Mouse (Mus musculus) right cerebral cortex, postnatal 10 days (tissue): ENCODE measurements around the gene Lonp2.

Experiments used
- DNase-seq, 2 experiments: peaks; one replicate each; pipeline ENCODE4 v3.0.0; 2021; ENCODE audit warnings: low spot score in 2 of 2

The Lonp2 gene

GRCm38 (mm10) chr8:86623551-86623910 is 312 bp upstream of the Lonp2 start:
- no peak for DNase-seq

DNA sequence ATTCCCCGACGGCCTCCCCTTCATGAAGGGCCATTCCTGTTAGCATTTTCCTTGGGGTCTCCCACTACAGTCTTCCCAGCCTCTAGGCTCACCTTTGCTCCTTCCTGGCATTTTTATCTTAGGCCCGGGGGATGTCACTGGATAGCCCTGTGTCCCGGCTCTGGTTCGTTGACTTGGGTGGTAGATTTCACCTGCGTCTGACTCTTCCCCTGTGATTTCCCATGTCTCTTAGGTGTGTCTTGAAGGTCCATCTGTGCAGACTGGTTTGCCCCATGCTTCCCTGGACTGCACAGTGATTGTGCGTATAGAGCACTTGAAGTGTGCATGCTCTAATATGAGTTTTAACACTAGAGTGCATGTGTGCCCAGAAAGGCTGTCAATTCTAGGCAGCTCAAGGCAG is 1.1 kb downstream of the Lonp2 start:
- DNase-seq: no peak

GRCm38 (mm10) chr8:86630212-86630611 is 6.4 kb downstream of the Lonp2 start:
- DNase-seq: no peak

DNA sequence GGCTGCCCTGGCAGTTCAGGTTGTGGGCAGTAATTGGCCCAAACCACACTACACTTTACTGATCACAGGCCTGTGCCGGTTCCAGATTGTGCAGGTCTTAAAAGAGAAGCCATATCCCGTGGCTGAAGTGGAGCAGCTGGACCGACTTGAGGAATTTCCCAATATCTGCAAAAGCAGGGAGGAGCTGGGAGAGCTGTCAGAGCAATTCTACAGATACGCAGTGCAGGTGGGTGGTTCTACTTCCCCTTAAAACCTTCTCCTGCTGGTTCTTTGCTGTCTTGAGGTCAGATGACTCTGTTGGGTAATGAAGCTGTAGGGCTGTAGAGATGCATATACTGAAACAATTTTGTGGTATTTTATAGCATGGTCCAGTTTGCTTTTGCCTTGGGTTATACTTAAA is 7.6 kb downstream of the Lonp2 start:
- DNase-seq: no peak

- DNase-seq: peak in 1 of 2 experiments; percentile 36
These were observed 14.0 kb downstream of the Lonp2 start for GRCm38 (mm10) chr8:86637826-86638225.

DNA sequence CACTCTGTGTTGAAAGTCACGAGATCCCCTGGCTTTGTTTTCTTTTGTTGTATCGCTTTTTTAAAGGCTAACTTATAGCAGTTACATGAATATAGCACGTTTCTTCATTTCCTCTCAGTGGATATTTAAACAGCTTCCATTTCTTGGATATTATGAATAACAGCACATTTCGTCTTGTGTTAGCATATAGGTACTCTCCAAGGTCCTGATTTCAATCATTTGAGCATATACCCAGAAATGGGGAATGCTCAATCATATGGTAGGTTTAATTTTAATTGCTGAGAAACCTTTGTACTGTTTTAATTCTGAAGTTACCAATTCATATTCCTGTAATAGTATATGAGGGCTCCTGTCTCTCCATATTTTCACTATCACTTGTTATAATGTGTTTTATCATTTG is 15.1 kb downstream of the Lonp2 start:
- DNase-seq: no peak

GRCm38 (mm10) chr8:86642682-86643081 is 18.8 kb downstream of the Lonp2 start:
- no peak for DNase-seq

- no peak for DNase-seq
These were observed 20.8 kb downstream of the Lonp2 start for GRCm38 (mm10) chr8:86644661-86645060.

DNA sequence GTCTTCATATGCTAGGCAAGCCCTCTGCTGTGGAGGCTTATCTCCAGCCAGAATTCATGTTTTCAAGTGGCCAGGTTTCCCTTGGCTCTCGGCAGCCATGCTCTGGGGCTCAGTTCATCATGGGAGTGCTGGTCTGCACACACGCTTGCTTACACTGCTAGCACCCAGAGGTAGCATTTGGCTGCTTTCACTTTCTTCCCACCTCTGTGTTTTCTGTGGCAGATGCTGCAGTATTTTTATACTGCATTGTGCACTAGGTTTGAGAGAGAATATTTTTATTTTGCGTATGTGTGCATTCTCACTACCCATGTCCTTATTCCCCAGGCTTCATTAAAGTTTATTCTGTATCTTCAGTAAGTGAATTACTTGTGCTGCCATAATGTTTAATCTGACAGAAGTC is 23.9 kb downstream of the Lonp2 start:
- DNase-seq: no peak

- DNase-seq: peak; percentile 64 to 86
These were observed 27.6 kb downstream of the Lonp2 start for GRCm38 (mm10) chr8:86651416-86651815.

GRCm38 (mm10) chr8:86652546-86652945 is 28.7 kb downstream of the Lonp2 start:
- peak in 1 of 2 experiments; percentile 24 for DNase-seq

GRCm38 (mm10) chr8:86654578-86654977 is 30.7 kb downstream of the Lonp2 start:
- DNase-seq: no peak

DNA sequence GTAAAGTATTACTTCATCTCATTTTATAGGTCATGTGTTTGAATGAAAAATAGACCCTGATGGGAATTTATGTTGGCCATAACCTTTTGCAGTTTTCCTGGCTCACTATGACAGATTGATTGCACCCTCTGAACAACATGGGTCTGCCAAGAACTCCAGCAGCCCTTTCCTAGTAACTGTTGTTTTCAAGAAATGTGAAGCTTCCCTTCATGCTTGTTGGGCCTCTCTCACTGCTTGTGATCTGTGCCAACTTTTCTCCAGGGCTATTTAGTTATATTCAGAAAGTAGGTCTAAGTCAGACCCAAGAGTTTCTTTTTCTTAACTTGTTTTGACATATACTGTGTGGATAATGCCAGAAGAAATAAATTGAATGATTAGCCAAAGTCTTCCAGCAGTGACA is 44.9 kb downstream of the Lonp2 start:
- DNase-seq: no peak

- no peak for DNase-seq
These were observed 45.4 kb downstream of the Lonp2 start for GRCm38 (mm10) chr8:86669259-86669658.

- DNase-seq: no peak
These were observed 62.8 kb downstream of the Lonp2 start for GRCm38 (mm10) chr8:86686629-86687028.

DNA sequence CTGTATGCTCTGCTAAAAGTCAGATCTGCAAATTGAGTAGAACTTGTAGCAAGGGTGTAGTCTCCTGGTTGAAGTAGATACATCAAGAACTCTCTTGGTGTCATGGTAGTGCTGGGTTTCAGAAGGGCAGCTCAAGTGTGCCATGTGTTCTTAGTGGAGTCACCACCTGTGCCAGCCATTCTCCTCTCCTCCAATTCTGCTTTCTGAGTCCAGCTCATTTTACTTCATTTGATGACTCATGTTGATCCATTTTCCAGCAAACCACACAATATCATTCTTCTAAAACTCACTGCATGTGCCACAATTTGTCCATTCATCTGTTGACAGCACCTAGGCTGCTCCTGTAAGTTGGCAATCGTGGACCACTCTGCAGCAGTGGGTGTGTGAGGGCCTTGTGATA is 68.3 kb downstream of the Lonp2 start:
- no peak for DNase-seq

DNA sequence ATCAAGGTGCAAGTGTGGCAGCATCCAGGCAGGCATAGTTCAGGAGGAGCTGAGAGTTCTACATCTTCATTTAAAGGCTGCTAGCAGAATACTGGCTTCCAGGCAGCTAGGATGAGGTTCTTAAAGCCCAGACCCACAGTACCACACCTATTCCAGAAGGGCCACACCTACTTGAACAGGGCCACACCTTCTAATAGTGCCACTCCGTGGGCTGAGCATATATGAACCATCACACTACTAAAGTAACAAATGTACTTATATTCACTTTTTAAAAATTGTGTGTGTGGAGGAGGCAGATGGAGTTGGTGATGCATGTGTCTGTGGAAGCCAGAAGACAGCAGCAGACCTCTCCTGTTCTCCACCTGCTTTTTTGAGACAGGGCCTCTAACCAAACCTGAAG is 70.2 kb downstream of the Lonp2 start:
- no peak for DNase-seq

- no peak for DNase-seq
These were observed 71.9 kb downstream of the Lonp2 start for GRCm38 (mm10) chr8:86695703-86696102.

- no peak for DNase-seq
These were observed 75.1 kb downstream of the Lonp2 start for GRCm38 (mm10) chr8:86698811-86699421.

DNA sequence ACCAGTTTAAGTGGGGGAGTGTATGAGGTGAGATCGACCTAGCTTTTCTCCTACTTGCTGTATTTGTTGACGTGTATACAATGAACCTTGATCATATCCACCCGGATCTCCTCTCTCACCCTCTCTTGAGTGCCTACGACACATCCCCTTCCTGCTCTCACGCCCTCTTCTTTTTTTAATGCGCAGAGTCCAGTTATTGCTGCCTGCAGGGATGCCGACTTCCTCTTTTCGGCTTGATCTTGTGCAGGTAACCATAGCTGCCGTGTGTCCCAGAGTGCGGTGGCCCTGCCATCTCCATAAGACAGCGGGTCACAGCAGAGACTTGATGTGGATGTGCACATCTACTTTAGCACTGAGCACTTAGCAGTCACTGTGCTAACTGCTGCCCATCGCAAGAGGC is 75.6 kb downstream of the Lonp2 start:
- DNase-seq: no peak

DNA sequence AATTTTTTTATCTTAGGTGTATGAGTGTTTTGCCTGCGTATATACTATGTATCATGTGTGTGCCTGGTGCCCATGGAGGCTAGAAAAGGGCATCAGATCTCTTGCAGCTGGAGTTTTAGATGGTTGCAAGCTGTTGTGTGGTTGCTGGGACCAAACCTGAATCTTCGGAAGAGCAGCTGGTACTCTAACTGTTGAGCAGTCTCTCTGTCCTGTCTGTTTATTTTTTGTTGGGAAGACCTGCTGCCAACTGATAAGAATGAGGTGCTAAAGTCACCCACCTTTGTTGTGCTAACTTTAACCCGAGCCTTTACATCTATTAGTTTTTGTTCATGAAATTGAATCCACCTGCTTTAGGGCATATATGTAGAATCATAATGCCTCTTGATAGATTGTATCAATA is 78.6 kb downstream of the Lonp2 start:
- DNase-seq: no peak

GRCm38 (mm10) chr8:86705317-86705716 is 81.5 kb downstream of the Lonp2 start:
- DNase-seq: no peak

DNA sequence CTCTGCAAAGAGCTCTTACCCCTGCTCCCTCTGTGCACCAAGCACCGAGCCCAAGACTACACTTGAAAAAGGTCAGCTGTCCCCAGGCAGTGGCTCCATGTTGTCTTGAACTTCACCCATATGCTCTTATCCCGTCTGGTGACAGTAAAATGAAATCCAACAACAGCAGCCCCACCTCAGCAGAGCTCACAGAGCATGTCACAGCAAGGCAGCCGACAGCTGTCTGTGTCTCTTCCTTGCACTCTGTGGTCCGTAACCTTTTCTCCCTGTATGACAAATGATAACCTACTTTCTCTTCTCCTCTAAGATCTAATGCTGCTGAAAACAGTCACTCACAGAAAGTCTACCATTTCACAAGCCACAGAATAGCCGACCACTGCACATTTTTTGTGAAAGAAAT is 82.9 kb downstream of the Lonp2 start:
- no peak for DNase-seq

DNA sequence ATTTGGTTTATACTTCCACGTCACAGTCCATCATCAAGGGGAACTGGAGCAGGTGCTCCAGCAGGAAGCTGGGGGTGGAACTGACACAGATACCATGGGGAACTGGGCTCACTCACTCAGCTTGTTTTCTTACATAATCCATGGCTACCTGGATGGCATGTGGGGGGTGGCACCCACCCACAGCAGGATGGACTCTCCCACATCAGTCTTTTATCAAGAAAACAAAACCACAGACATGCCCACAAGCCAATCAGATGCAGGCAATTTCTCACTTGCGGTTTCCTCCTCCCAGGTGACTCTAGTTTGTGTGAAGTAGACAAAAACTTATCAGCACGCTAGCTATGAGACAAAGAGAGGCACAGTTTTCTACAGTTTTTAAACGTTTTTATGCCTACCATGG is 84.0 kb downstream of the Lonp2 start:
- DNase-seq: no peak
